Mouse (Mus musculus) C2C12 (cell line): ENCODE data around the gene Loxl4.

Experiments
- CEBPB ChIP-seq: IDR thresholded peaks from one replicate; pipeline ENCODE4 v1.6.1; 2011; ENCODE audit warnings: low read depth, mild to moderate bottlenecking, control low read depth, moderate library complexity
- CTCF ChIP-seq: IDR thresholded peaks from one replicate; pipeline ENCODE4 v1.5.1; 2011; ENCODE audit not compliant: control insufficient read depth, insufficient read depth, insufficient read length
- MAX ChIP-seq: IDR thresholded peaks from one replicate; pipeline ENCODE4 v1.6.1; 2011; ENCODE audit warnings: mild to moderate bottlenecking, control low read depth
- MYOD1 ChIP-seq: IDR thresholded peaks from one replicate; pipeline ENCODE4 v1.6.1; 2011; ENCODE audit warnings: low read depth; ENCODE audit not compliant: control insufficient read depth, insufficient read length
- USF1 ChIP-seq: IDR thresholded peaks from one replicate; pipeline ENCODE4 v1.6.1; 2011; ENCODE audit warnings: low read depth, mild to moderate bottlenecking, control low read depth, moderate library complexity

DNA sequence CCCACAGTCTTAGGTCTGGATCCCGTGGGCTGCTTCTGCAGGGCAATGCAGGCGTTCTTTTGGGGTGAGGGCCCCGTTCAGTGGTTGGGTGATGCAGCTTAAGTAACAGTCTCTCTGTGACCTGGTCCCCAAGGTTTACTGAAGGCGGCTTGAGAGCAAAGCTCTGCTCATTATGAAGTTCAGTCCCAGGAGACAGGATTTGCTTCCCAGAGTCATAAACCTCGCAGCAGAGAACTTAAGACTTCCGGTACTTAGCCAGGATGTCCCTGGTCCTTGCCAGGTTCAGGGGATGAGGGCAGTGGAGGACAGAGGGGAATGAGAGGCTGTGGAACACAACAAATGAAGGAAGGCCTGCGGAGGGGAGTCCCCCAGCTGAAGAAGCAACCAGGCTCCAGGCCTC is 503 bp upstream of the Loxl4 start:
- TF ChIP-seq CTCF (no peak), USF1 (no peak), MYOD1 (no peak), CEBPB (no peak), MAX (no peak)
